Mouse (Mus musculus) forebrain, embryonic 16.5 days (tissue): ENCODE results near the gene Lrrc20. TPM values are rescaled to one million over a fixed set of nuclear protein-coding genes. Genes with fewer than 3 reads are reported as not detected.

Experiments
- ATAC-seq: fragments of 200-750 bp; cut with Nextera tagmentation; 2 replicates; pipeline ENCODE4 v1.8.0; 2017; ENCODE audit warnings: mild to moderate bottlenecking, moderate library complexity
- H3K27ac ChIP-seq: fragments of 300-500 bp; sonication (generic); 2 replicates; pipeline ENCODE4 v1.5.1; 2014; ENCODE audit warnings: low read length, control low read depth
- H3K27me3 ChIP-seq: fragments of 300-500 bp; sonication (generic); replicated peaks from 2 replicates; pipeline ENCODE4 v1.6.1; 2014; ENCODE audit warnings: low read length; ENCODE audit not compliant: control insufficient read depth, insufficient read depth
- H3K36me3 ChIP-seq: fragments of 300-500 bp; sonication (generic); 2 replicates; pipeline ENCODE4 v1.6.1; 2014; ENCODE audit not compliant: control insufficient read depth, insufficient read depth
- H3K4me1 ChIP-seq: fragments of 300-500 bp; sonication (generic); replicated peaks from 2 replicates; pipeline ENCODE4 v1.6.1; 2014; ENCODE audit warnings: low read length; ENCODE audit not compliant: control insufficient read depth, insufficient read depth
- H3K4me2 ChIP-seq: fragments of 300-500 bp; sonication (generic); 2 replicates; pipeline ENCODE4 v1.6.1; 2014; ENCODE audit warnings: mild to moderate bottlenecking, low read length, control low read depth
- H3K4me3 ChIP-seq: fragments of 300-500 bp; sonication (generic); replicated peaks from 2 replicates; pipeline ENCODE4 v1.5.1; 2014; ENCODE audit warnings: mild to moderate bottlenecking, low read length, control low read depth
- H3K9ac ChIP-seq: fragments of 300-500 bp; sonication (generic); replicated peaks from 2 replicates; pipeline ENCODE4 v1.6.1; 2014; ENCODE audit warnings: low read depth, low read length, control low read depth
- H3K9me3 ChIP-seq: fragments of 300-500 bp; sonication (generic); 2 replicates; pipeline ENCODE4 v1.6.1; 2016; ENCODE audit warnings: low read length; ENCODE audit not compliant: control insufficient read depth
- WGBS: fragments of 180-500 bp; shearing (Covaris S2); extraction: QIAGEN DNeasy Blood & Tissue Kit; methylation state at CpG from one replicate; pipeline ENCODE4 v1.1.7; 2014; 5-methylcytosine and 5-hydroxymethylcytosine counted together
- polyA plus RNA-seq: library from polyadenylated mRNA; unstranded; fragments of >200 nt; fragmentation: Nextera tagmentation; extraction: Ambion mirVana; gene quantifications from 2 replicates; pipeline ENCODE4 v1.2.1, GENCODE M21; 2015

Gene Lrrc20
- polyA plus RNA-seq, 1 experiment from 2014 or later = 25.7 TPM

GRCm38 (mm10) chr10:61544863-61545240 lies 69.3 kb downstream of the Lrrc20 start:
- WGBS = 74% methylated on average over 9 of the region's 9 CpGs
- Histone ChIP-seq H3K4me2 (no peak overlapping the region), H3K27me3 (no peaks in the 10 kb centered on the region), H3K4me3 (no peak overlapping the region), H3K9me3 (no peaks in the 10 kb centered on the region), H3K27ac (no peak overlapping the region), H3K36me3 (no peaks in the 10 kb centered on the region), H3K4me1 (no peaks in the 10 kb centered on the region), H3K9ac (no peak overlapping the region)
- ATAC-seq = no peak

- 70% methylated on average over 8 of the region's 8 CpGs for WGBS
- no peak overlapping the region for H3K9ac ChIP-seq
- H3K4me1 ChIP-seq = no peaks in the 10 kb centered on the region
- H3K27ac ChIP-seq = no peak overlapping the region
- H3K4me2 ChIP-seq = no peak overlapping the region
- 0 out of 2 replicates have a peak, but pooled peaks have one; percentile 18 for ATAC-seq
- H3K9me3 ChIP-seq = no peaks in the 10 kb centered on the region
- H3K36me3 ChIP-seq = no peaks in the 10 kb centered on the region
- no peaks in the 10 kb centered on the region for H3K27me3 ChIP-seq
- no peak overlapping the region for H3K4me3 ChIP-seq
These were observed 74.5 kb downstream of the Lrrc20 start for GRCm38 (mm10) chr10:61550106-61550505.

- no peaks in the 10 kb centered on the region for H3K9me3 ChIP-seq
- H3K36me3 ChIP-seq = no peaks in the 10 kb centered on the region
- H3K4me3 ChIP-seq = no peak overlapping the region
- no peak for ATAC-seq
- no peak overlapping the region for H3K27ac ChIP-seq
- H3K4me2 ChIP-seq = no peak overlapping the region
- H3K27me3 ChIP-seq = no peaks in the 10 kb centered on the region
- WGBS = 90% methylated on average over 6 of the region's 6 CpGs
- no peaks in the 10 kb centered on the region for H3K4me1 ChIP-seq
- H3K9ac ChIP-seq = no peak overlapping the region
These were observed 79.6 kb downstream of the Lrrc20 start for GRCm38 (mm10) chr10:61555155-61555554.

- Histone ChIP-seq H3K9me3 (no peaks in the 10 kb centered on the region), H3K9ac (no peak overlapping the region), H3K4me2 (no peak overlapping the region), H3K27me3 (no peaks in the 10 kb centered on the region), H3K4me1 (no peaks in the 10 kb centered on the region), H3K4me3 (no peak overlapping the region), H3K36me3 (no peaks in the 10 kb centered on the region), H3K27ac (no peak overlapping the region)
- no peak for ATAC-seq
- 85% methylated on average over 2 of the region's 2 CpGs for WGBS
These were observed 83.0 kb downstream of the Lrrc20 start for GRCm38 (mm10) chr10:61558631-61559030.

DNA sequence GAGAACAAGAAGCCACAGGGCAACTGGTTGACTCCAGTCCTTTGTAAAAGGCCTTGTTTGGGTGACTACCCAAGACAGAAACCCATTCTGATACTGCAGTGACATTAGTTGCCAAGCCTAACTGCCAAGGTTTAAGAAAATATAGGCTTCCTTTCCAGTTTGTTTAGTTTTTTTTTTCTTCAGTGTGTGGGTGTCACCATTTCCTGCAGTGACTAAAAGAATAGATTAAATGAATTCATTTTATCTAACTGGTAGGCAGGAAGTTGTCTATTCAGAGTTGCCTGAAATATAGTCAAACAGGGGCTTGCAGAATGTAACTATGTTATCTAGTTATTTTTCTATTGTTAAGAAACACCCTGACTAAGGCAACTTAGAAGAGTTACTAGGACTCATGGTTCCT lies 83.9 kb downstream of the Lrrc20 start:
- no peak overlapping the region for H3K9ac ChIP-seq
- H3K9me3 ChIP-seq = no peaks in the 10 kb centered on the region
- H3K4me2 ChIP-seq = no peak overlapping the region
- H3K27me3 ChIP-seq = no peaks in the 10 kb centered on the region
- no peak overlapping the region for H3K27ac ChIP-seq
- no peaks in the 10 kb centered on the region for H3K4me1 ChIP-seq
- H3K36me3 ChIP-seq = no peaks in the 10 kb centered on the region
- no peak for ATAC-seq
- H3K4me3 ChIP-seq = no peak overlapping the region

GRCm38 (mm10) chr10:61563550-61563949 lies 87.9 kb downstream of the Lrrc20 start:
- Histone ChIP-seq H3K27me3 (no peaks in the 10 kb centered on the region), H3K27ac (no peak overlapping the region), H3K36me3 (no peaks in the 10 kb centered on the region), H3K4me1 (no peaks in the 10 kb centered on the region), H3K9me3 (no peaks in the 10 kb centered on the region), H3K4me3 (no peak overlapping the region), H3K9ac (no peak overlapping the region), H3K4me2 (no peak overlapping the region)
- 85% methylated on average over 9 of the region's 9 CpGs for WGBS
- ATAC-seq = no peak

- H3K27me3 ChIP-seq = no peaks in the 10 kb centered on the region
- H3K27ac ChIP-seq = no peak overlapping the region
- ATAC-seq = no peak
- WGBS = 76% methylated on average over 4 of the region's 4 CpGs
- H3K4me1 ChIP-seq = no peaks in the 10 kb centered on the region
- no peaks in the 10 kb centered on the region for H3K9me3 ChIP-seq
- H3K4me2 ChIP-seq = no peak overlapping the region
- H3K36me3 ChIP-seq = no peaks in the 10 kb centered on the region
- no peak overlapping the region for H3K9ac ChIP-seq
- no peak overlapping the region for H3K4me3 ChIP-seq
These were observed 88.8 kb downstream of the Lrrc20 start for GRCm38 (mm10) chr10:61564408-61564807.

- no peaks in the 10 kb centered on the region for H3K36me3 ChIP-seq
- peak; percentile 77 for ATAC-seq
- H3K4me3 ChIP-seq = no peak overlapping the region
- peaks cover 7% of the 10 kb centered on the region for H3K4me1 ChIP-seq
- no peak overlapping the region for H3K27ac ChIP-seq
- H3K9ac ChIP-seq = no peak overlapping the region
- WGBS = 9% methylated on average over 10 of the region's 10 CpGs
- no peaks in the 10 kb centered on the region for H3K27me3 ChIP-seq
- H3K9me3 ChIP-seq = no peaks in the 10 kb centered on the region
- no peak overlapping the region for H3K4me2 ChIP-seq
These were observed 94.6 kb downstream of the Lrrc20 start for GRCm38 (mm10) chr10:61570181-61570580.

- H3K4me3 ChIP-seq = no peak overlapping the region
- H3K4me1 ChIP-seq = peaks cover 21% of the 10 kb centered on the region
- no peaks in the 10 kb centered on the region for H3K27me3 ChIP-seq
- ATAC-seq = no peak
- H3K27ac ChIP-seq = no peak overlapping the region
- 49% methylated on average over 5 of the region's 5 CpGs for WGBS
- H3K4me2 ChIP-seq = no peak overlapping the region
- no peaks in the 10 kb centered on the region for H3K9me3 ChIP-seq
- no peaks in the 10 kb centered on the region for H3K36me3 ChIP-seq
- no peak overlapping the region for H3K9ac ChIP-seq
These were observed 96.5 kb downstream of the Lrrc20 start for GRCm38 (mm10) chr10:61572126-61572525.

- no peaks in the 10 kb centered on the region for H3K27me3 ChIP-seq
- H3K4me2 ChIP-seq = no peak overlapping the region
- no peak overlapping the region for H3K9ac ChIP-seq
- 24% methylated on average over 13 of the region's 13 CpGs for WGBS
- ATAC-seq = peak; percentile 69
- H3K27ac ChIP-seq = 0 out of 2 replicates have a peak overlapping the region, but pooled peaks have one; percentile 20
- no peaks in the 10 kb centered on the region for H3K9me3 ChIP-seq
- peaks cover 14% of the 10 kb centered on the region for H3K4me1 ChIP-seq
- H3K36me3 ChIP-seq = no peaks in the 10 kb centered on the region
- H3K4me3 ChIP-seq = no peak overlapping the region
These were observed 100.6 kb downstream of the Lrrc20 start for GRCm38 (mm10) chr10:61576120-61576767.
